Mouse (Mus musculus): ENCODE results near the gene Cabp1. TPM values are rescaled to one million over a fixed set of nuclear protein-coding genes. Genes with fewer than 3 reads are reported as not detected.
"Not testable (repeated sequence)": the region's sequence is repeated elsewhere in the genome, so short reads cannot be mapped to it uniquely, and the experiment has no call there.

Gene Cabp1
- polyA plus RNA-seq, 1 experiment from 2014 or later = 6.6 TPM

DNA sequence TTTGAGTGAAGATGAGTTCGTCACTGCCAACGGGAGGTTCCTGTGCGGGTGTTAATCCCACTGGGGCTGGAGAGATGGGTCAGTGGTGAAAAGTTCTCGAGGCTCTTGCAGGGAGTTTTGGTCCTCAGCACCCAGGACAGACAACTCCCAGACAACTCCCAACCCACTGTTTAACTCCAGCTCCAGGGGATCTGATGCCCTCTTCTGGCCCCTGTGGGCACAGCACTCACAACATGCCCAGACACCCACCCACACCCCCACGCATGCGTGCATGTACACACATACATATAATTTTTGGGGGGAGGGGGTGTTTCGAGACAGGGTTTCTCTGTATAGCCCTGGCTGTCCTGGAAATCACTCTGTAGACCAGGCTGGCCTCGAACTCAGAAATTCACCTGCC lies 30.6 kb downstream of the Cabp1 start:
- no peak overlapping the region for H3K4me2 ChIP-seq (ENCODE audit: low read length)
- H3K36me3 ChIP-seq (ENCODE audit: control insufficient read depth, insufficient read depth, low read length) = no peaks in the 10 kb centered on the region
- 41% methylated on average over 8 of the region's 8 CpGs for WGBS
- no peak overlapping the region for H3K27ac ChIP-seq (replicated peaks; ENCODE audit: low read depth, low read length)
- ATAC-seq (ENCODE audit: low FRiP score, low TSS enrichment) (no peak), DNase-seq (peak; percentile 47)
- 0 out of 2 replicates have a peak, but pooled peaks cover 3% of the 10 kb centered on the region for H3K4me1 ChIP-seq (ENCODE audit: control insufficient read depth, insufficient read depth, low read length)
- no peaks in the 10 kb centered on the region for H3K27me3 ChIP-seq (ENCODE audit: control insufficient read depth, insufficient read depth, low read length)
- no peak overlapping the region for H3K9ac ChIP-seq (replicated peaks; ENCODE audit: low read length)
- H3K9me3 ChIP-seq (ENCODE audit: control insufficient read depth, low read length) = no peaks in the 10 kb centered on the region
- H3K4me3 ChIP-seq (replicated peaks; ENCODE audit: low read depth, low read length) = no peak overlapping the region

DNA sequence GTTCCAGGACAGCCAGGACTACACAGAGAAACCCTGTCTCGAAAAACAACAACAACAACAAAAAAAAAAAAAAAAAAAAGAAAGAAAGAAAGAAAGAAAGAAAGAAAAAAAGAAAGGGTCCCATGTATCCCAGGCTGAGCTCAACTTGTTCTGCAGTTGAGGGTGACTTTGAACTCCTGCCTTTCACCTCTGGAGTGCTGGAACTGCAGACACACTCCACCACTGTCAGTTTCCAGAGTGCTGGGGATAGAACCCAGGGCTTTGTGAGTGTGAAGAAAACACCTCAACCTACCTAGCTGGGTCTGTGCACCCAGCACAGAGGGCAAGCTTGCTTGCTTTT lies 32.3 kb downstream of the Cabp1 start:
- H3K27me3 ChIP-seq (ENCODE audit: control insufficient read depth, insufficient read depth, low read length); H3K27ac ChIP-seq (replicated peaks; ENCODE audit: low read depth, low read length); H3K4me3 ChIP-seq (replicated peaks; ENCODE audit: low read depth, low read length); H3K9ac ChIP-seq (replicated peaks; ENCODE audit: low read length); ATAC-seq (ENCODE audit: low FRiP score, low TSS enrichment); H3K36me3 ChIP-seq (ENCODE audit: control insufficient read depth, insufficient read depth, low read length); H3K9me3 ChIP-seq (ENCODE audit: control insufficient read depth, low read length); H3K4me2 ChIP-seq (ENCODE audit: low read length); H3K4me1 ChIP-seq (ENCODE audit: control insufficient read depth, insufficient read depth, low read length); DNase-seq: not testable (repeated sequence)
- WGBS = no CpG with 5 or more reads among the region's 1 CpGs

- 68% methylated on average over 13 of the region's 13 CpGs for WGBS
- DNase-seq = no peak
- Histone ChIP-seq H3K9me3 (ENCODE audit: control insufficient read depth, low read length) (no peaks in the 10 kb centered on the region), H3K4me1 (ENCODE audit: control insufficient read depth, insufficient read depth, low read length) (peaks cover 11% of the 10 kb centered on the region), H3K36me3 (ENCODE audit: control insufficient read depth, insufficient read depth, low read length) (no peaks in the 10 kb centered on the region), H3K9ac (replicated peaks; ENCODE audit: low read length) (no peak overlapping the region), H3K27me3 (ENCODE audit: control insufficient read depth, insufficient read depth, low read length) (no peaks in the 10 kb centered on the region), H3K4me2 (ENCODE audit: low read length) (no peak overlapping the region), H3K27ac (replicated peaks; ENCODE audit: low read depth, low read length) (no peak overlapping the region), H3K4me3 (replicated peaks; ENCODE audit: low read depth, low read length) (no peak overlapping the region)
- ATAC-seq (ENCODE audit: low FRiP score, low TSS enrichment) = no peak
These were observed 32.9 kb downstream of the Cabp1 start for GRCm38 (mm10) chr5:115161064-115161939.

DNA sequence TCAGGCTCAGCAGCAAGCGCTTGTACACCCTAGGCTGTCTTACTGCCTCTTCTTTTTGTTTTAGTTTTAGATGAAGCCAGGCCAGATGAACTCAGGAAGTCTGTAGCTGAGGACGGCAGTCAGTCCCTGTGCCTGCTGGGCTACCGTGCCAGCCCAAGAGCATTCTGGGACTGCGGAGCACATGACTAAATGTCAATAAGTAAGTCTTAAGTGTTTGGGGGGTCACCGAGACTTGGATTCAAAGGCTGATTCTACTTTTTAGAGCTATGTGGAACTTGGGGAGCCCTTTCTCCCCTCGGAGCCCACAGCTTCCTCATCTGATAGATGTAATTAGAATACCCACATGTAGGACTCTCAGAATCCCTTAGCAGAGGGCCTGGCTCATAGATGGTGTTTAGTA lies 33.5 kb downstream of the Cabp1 start:
- Histone ChIP-seq H3K4me3 (replicated peaks; ENCODE audit: low read depth, low read length) (no peak overlapping the region), H3K4me1 (ENCODE audit: control insufficient read depth, insufficient read depth, low read length) (peaks cover 17% of the 10 kb centered on the region), H3K4me2 (ENCODE audit: low read length) (no peak overlapping the region), H3K9me3 (ENCODE audit: control insufficient read depth, low read length) (no peaks in the 10 kb centered on the region), H3K9ac (replicated peaks; ENCODE audit: low read length) (no peak overlapping the region), H3K27ac (replicated peaks; ENCODE audit: low read depth, low read length) (no peak overlapping the region), H3K36me3 (ENCODE audit: control insufficient read depth, insufficient read depth, low read length) (no peaks in the 10 kb centered on the region), H3K27me3 (ENCODE audit: control insufficient read depth, insufficient read depth, low read length) (no peaks in the 10 kb centered on the region)
- DNase-seq (no peak), ATAC-seq (ENCODE audit: low FRiP score, low TSS enrichment) (no peak)
- 92% methylated on average over 6 of the region's 6 CpGs for WGBS

GRCm38 (mm10) chr5:115159165-115159564 lies 35.0 kb downstream of the Cabp1 start:
- Histone ChIP-seq H3K9ac (replicated peaks; ENCODE audit: low read length) (peak overlapping the region; percentile 91), H3K9me3 (ENCODE audit: control insufficient read depth, low read length) (no peaks in the 10 kb centered on the region), H3K27ac (replicated peaks; ENCODE audit: low read depth, low read length) (peak overlapping the region; percentile 99), H3K4me1 (ENCODE audit: control insufficient read depth, insufficient read depth, low read length) (peaks cover 31% of the 10 kb centered on the region), H3K27me3 (ENCODE audit: control insufficient read depth, insufficient read depth, low read length) (no peaks in the 10 kb centered on the region), H3K4me2 (ENCODE audit: low read length) (peak overlapping the region; percentile 96), H3K36me3 (ENCODE audit: control insufficient read depth, insufficient read depth, low read length) (no peaks in the 10 kb centered on the region), H3K4me3 (replicated peaks; ENCODE audit: low read depth, low read length) (peak overlapping the region; percentile 92)
- WGBS = 29% methylated on average over 12 of the region's 12 CpGs
- no peak for DNase-seq
- no peak for ATAC-seq (ENCODE audit: low FRiP score, low TSS enrichment)

DNA sequence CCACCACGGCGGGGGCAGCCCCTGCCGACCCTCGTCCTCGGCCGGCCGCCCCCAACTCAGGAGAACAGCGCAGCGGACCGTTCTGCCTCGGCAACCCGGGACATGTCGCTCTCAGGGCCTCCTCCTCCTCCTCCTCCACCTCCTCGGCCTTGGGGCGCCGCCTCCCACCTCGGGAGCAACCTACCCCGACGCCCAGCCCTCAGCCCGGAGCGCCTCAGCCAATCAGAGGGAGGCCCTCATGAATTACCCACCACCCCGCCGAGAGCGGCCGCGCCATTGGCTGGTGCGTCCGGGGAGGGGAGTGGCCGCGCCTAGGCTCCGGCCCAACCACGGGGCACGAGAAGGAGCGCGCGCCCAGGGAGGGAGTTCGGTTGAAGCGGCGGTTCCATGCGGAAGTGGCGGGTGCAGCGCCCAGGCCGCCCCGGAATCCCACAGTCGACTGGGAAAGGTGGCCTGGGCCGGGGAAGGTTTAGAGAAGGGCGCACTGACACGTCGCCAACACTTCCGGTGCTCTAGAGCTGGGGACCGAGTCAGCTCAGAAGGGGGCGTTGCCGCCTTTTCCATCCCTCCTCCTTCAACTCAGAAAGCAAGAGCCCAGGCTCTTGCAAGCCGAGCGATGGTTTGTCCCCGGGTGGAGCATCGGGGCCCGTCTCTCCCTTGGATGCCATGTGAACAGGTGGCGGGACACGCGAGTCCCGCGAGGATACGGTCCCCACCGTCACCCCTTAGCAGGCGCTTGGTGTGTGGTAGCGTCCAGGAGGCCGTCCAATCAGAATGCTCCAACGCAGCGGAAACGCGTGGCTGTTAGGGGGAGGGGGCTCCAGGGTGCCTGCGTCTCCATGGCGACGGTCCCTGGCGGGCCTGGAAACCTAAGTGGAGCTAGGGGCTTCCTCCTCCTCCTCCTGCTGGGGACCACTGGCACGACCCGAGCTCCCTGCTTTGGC lies 35.9 kb downstream of the Cabp1 start, which contains the start of gene Mlec:
Gene Mlec, minus strand, starts transcription at position 140 of the 944 bp plus-strand sequence.
- WGBS = under 1% methylated on average over 78 of the region's 78 CpGs
- Histone ChIP-seq H3K4me3 (replicated peaks; ENCODE audit: low read depth, low read length) (peak within 1 kb of the TSS; percentile 92), H3K36me3 (ENCODE audit: control insufficient read depth, insufficient read depth, low read length) (no peaks in the 10 kb centered on the region), H3K27me3 (ENCODE audit: control insufficient read depth, insufficient read depth, low read length) (no peaks in the 10 kb centered on the region), H3K27ac (replicated peaks; ENCODE audit: low read depth, low read length) (peak within 1 kb of the TSS; percentile 99), H3K4me2 (ENCODE audit: low read length) (peak within 1 kb of the TSS; percentile 96), H3K4me1 (ENCODE audit: control insufficient read depth, insufficient read depth, low read length) (peaks cover 31% of the 10 kb centered on the region), H3K9ac (replicated peaks; ENCODE audit: low read length) (peak within 1 kb of the TSS; percentile 91), H3K9me3 (ENCODE audit: control insufficient read depth, low read length) (no peaks in the 10 kb centered on the region)
- DNase-seq (peak; percentile 99), ATAC-seq (ENCODE audit: low FRiP score, low TSS enrichment) (peak; percentile 98)

DNA sequence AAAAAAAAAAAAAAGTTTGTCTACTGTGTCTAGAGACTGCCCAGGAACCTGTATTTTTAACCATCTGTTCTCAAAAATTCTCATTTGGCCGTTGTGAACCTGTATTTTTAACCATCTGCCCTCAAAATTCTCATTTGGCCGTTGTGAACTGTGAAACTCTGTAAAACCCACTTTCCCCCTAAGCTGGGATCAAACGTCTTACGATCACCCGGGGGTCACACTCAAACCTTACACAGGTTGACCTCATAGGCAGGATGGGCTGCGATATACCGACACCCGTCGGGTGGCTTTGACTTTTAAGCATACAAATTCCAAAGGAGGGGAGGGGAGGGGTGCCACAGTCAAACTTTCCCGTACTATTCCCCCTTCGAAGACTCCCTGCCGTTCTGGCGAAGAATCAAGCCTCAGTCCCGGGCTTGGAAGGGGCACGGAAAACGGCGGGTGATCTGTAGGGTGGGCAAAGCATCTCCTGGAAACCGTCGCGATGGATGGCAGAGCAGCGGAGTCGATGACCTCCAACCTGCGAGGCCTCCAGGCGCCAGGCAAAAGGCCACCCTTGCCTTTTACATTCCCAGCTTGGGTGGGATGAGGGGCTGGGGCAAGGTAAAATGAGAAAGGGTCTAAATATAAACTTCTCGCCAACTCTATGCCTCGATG lies 37.1 kb downstream of the Cabp1 start:
- no peak overlapping the region; the same call in 1 of the 2 replicates for H3K27ac ChIP-seq (replicated peaks; ENCODE audit: low read depth, low read length)
- peak; percentile 22 for DNase-seq
- H3K4me2 ChIP-seq (ENCODE audit: low read length) = peak overlapping the region; percentile 96
- H3K36me3 ChIP-seq (ENCODE audit: control insufficient read depth, insufficient read depth, low read length) = no peaks in the 10 kb centered on the region
- peak overlapping the region; percentile 91 for H3K9ac ChIP-seq (replicated peaks; ENCODE audit: low read length)
- no peak for ATAC-seq (ENCODE audit: low FRiP score, low TSS enrichment)
- WGBS = 2% methylated on average over 26 of the region's 26 CpGs
- H3K27me3 ChIP-seq (ENCODE audit: control insufficient read depth, insufficient read depth, low read length) = no peaks in the 10 kb centered on the region
- no peaks in the 10 kb centered on the region for H3K9me3 ChIP-seq (ENCODE audit: control insufficient read depth, low read length)
- H3K4me3 ChIP-seq (replicated peaks; ENCODE audit: low read depth, low read length) = peak overlapping the region; percentile 92
- H3K4me1 ChIP-seq (ENCODE audit: control insufficient read depth, insufficient read depth, low read length) = peaks cover 31% of the 10 kb centered on the region

- Histone ChIP-seq H3K4me3 (replicated peaks; ENCODE audit: low read depth, low read length) (peak overlapping the region; percentile 92; the same call in 1 of the 2 replicates), H3K4me2 (ENCODE audit: low read length) (peak overlapping the region; percentile 96), H3K9ac (replicated peaks; ENCODE audit: low read length) (peak overlapping the region; percentile 91), H3K27ac (replicated peaks; ENCODE audit: low read depth, low read length) (no peak overlapping the region), H3K27me3 (ENCODE audit: control insufficient read depth, insufficient read depth, low read length) (no peaks in the 10 kb centered on the region), H3K9me3 (ENCODE audit: control insufficient read depth, low read length) (no peaks in the 10 kb centered on the region), H3K36me3 (ENCODE audit: control insufficient read depth, insufficient read depth, low read length) (no peaks in the 10 kb centered on the region), H3K4me1 (ENCODE audit: control insufficient read depth, insufficient read depth, low read length) (peaks cover 31% of the 10 kb centered on the region)
- ATAC-seq (ENCODE audit: low FRiP score, low TSS enrichment) = no peak
- no peak for DNase-seq
- 64% methylated on average over 7 of the region's 7 CpGs for WGBS
These were observed 37.8 kb downstream of the Cabp1 start for GRCm38 (mm10) chr5:115156401-115156800.
